Mouse (Mus musculus) C2C12 (cell line): ENCODE data around the gene Card9.

Experiments used
- CTCF ChIP-seq: IDR thresholded peaks from one replicate; pipeline ENCODE4 v1.5.1; 2011; ENCODE audit not compliant: control insufficient read depth, insufficient read depth, insufficient read length
- MAX ChIP-seq: IDR thresholded peaks from one replicate; pipeline ENCODE4 v1.6.1; 2011; ENCODE audit warnings: mild to moderate bottlenecking, control low read depth
- MYOD1 ChIP-seq: IDR thresholded peaks from one replicate; pipeline ENCODE4 v1.6.1; 2011; ENCODE audit warnings: low read depth; ENCODE audit not compliant: control insufficient read depth, insufficient read length
- USF1 ChIP-seq: IDR thresholded peaks from one replicate; pipeline ENCODE4 v1.6.1; 2011; ENCODE audit warnings: low read depth, mild to moderate bottlenecking, control low read depth, moderate library complexity

DNA sequence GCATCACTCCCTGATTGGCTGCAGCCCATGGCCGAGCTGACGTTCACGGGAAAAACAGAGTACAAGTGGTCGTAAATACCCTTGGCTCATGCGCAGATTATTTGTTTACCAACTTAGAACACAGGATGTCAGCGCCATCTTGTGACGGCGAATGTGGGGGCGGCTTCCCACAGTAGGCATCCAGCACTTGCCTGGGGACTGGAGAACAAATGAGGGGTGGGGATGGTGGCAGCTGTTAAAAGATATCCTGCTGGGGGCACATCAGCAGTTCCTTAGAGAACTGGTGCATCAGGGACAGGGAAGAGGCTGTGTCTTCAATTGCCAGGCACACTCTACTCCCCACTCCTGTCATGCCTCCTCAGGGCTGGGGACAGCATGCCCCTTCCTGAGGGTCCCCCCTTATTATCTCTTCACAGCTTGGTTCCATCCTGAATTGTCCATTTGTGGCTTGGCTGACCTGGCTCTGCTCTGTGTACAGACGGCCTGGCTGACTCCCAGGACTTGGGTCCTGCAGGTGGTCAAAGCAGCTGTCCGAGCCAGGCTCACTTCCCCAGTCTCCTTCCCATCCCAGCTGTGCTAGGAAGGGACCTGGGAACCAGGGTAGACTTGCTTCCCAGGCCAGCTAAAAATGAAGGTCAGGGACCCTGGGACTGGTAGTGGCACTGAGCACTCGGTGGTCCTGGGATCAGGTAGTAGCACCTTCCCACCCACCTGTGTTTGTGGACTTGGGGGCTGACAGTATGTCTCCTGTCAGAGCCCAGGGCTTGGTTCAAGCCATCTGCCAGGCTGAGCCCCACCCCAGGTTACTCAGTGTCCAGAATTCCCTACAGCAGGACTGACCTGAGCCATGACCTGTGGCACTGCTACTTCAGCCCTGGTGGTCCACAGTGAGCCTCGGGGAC, 22.2 kb downstream of the Card9 start:
- TF ChIP-seq MYOD1 (no peak), CTCF (no peak), USF1 (no peak), MAX (no peak)
